Mouse (Mus musculus): ENCODE results near the gene Prpsap2. TPM values are rescaled to one million over a fixed set of nuclear protein-coding genes. Genes with fewer than 3 reads are reported as not detected.

Prpsap2 gene
- polyA plus RNA-seq, 1 experiment from 2014 or later, result 27.5 TPM

- no peak overlapping the region for H3K27ac ChIP-seq
- H3K4me1 ChIP-seq (replicated peaks), result peaks cover 27% of the 10 kb centered on the region
- peaks cover 19% of the 10 kb centered on the region for H3K27me3 ChIP-seq (replicated peaks)
- no peak for ATAC-seq
- H3K36me3 ChIP-seq, result no peaks in the 10 kb centered on the region
- peak overlapping the region; percentile 46 for H3K4me3 ChIP-seq (replicated peaks)
- 62% methylated on average over 8 of the region's 8 CpGs for WGBS
- H3K9me3 ChIP-seq, result no peaks in the 10 kb centered on the region
- H3K9ac ChIP-seq, result peak overlapping the region; percentile 41
- peak overlapping the region; percentile 78 for H3K4me2 ChIP-seq (replicated peaks)
Measured at GRCm38 (mm10) chr11:61685119-61685725, 76.7 kb downstream of the Prpsap2 start.

- Histone ChIP-seq H3K27ac (peak within 1 kb of the TSS; percentile 75), H3K9ac (peak within 1 kb of the TSS; percentile 41), H3K4me2 (replicated peaks) (peak within 1 kb of the TSS; percentile 78), H3K36me3 (no peaks in the 10 kb centered on the region), H3K9me3 (no peaks in the 10 kb centered on the region), H3K27me3 (replicated peaks) (peaks cover 19% of the 10 kb centered on the region), H3K4me1 (replicated peaks) (peaks cover 27% of the 10 kb centered on the region), H3K4me3 (replicated peaks) (peak within 1 kb of the TSS; percentile 46)
- ATAC-seq, result peak; percentile 93
- 1% methylated on average over 76 of the region's 76 CpGs for WGBS
Measured at GRCm38 (mm10) chr11:61683907-61684731, 77.8 kb downstream of the Prpsap2 start, which contains the start of gene Fam83g. Fam83g (plus strand) TSS chr11:61684091.

Other genes starting within 250 kb of the Prpsap2 start
- 13.1 and 19.4 TPM in 2 replicates for gene Epn2, start 182.4 kb downstream of the Prpsap2 start, polyA plus RNA-seq (2015; fragmentation: Nextera tagmentation; extraction: Ambion mirVana)
- 7.1 and 7.6 TPM in 2 replicates for gene Grap, start 108.8 kb downstream of the Prpsap2 start, polyA plus RNA-seq (2015; fragmentation: Nextera tagmentation; extraction: Ambion mirVana)
- 7.4 and 7.9 TPM in 2 replicates for gene Fam83g, start 78.0 kb downstream of the Prpsap2 start, polyA plus RNA-seq (2015; fragmentation: Nextera tagmentation; extraction: Ambion mirVana)
- gene Slc5a10, start 41.3 kb downstream of the Prpsap2 start, polyA plus RNA-seq (2015; fragmentation: Nextera tagmentation; extraction: Ambion mirVana), result 0.13 TPM in 1 of 2 replicates, not detected in the other
- gene Ulk2, start 93.0 kb upstream of the Prpsap2 start, polyA plus RNA-seq (2015; fragmentation: Nextera tagmentation; extraction: Ambion mirVana), result 9.6 and 9.7 TPM in 2 replicates
- 14.3 and 16.3 TPM in 2 replicates for gene Akap10, start 168.2 kb upstream of the Prpsap2 start, polyA plus RNA-seq (2015; fragmentation: Nextera tagmentation; extraction: Ambion mirVana)
- 10.2 and 10.9 TPM in 2 replicates for gene Specc1, start 194.7 kb upstream of the Prpsap2 start, polyA plus RNA-seq (2015; fragmentation: Nextera tagmentation; extraction: Ambion mirVana)